Mouse (Mus musculus) neural tube, embryonic 11.5 days (tissue): ENCODE data around the gene Dap3. TPM values are rescaled to one million over a fixed set of nuclear protein-coding genes. Genes with fewer than 3 reads are reported as not detected.
"Not testable (repeated sequence)": the region's sequence is repeated elsewhere in the genome, so short reads cannot be mapped to it uniquely, and the experiment has no call there.

Experiments
- ATAC-seq: fragments of 200-750 bp; cut with Nextera tagmentation; 2 replicates; pipeline ENCODE4 v1.8.0; 2017; ENCODE audit warnings: moderate number of reproducible peaks, mild to moderate bottlenecking, moderate TSS enrichment, moderate library complexity; ENCODE audit not compliant: insufficient read depth, low FRiP score, low TSS enrichment
- DNase-seq: peaks from one replicate; pipeline ENCODE4 v3.0.0-alpha.2; 2015; ENCODE audit warnings: low spot score
- H3K27ac ChIP-seq: fragments of 300-500 bp; sonication (generic); 2 replicates; pipeline ENCODE4 v1.5.1; 2014; ENCODE audit warnings: low read depth, mild to moderate bottlenecking, low read length
- H3K27me3 ChIP-seq: fragments of 300-500 bp; sonication (generic); 2 replicates; pipeline ENCODE4 v1.6.1; 2014; ENCODE audit warnings: mild to moderate bottlenecking, low read length, mixed read lengths; ENCODE audit not compliant: control insufficient read depth, insufficient read depth
- H3K36me3 ChIP-seq: fragments of 300-500 bp; sonication (generic); 2 replicates; pipeline ENCODE4 v1.6.1; 2014; ENCODE audit warnings: mild to moderate bottlenecking, low read length, moderate library complexity, mixed read lengths; ENCODE audit not compliant: control insufficient read depth, insufficient read depth
- H3K4me1 ChIP-seq: fragments of 300-500 bp; sonication (generic); 2 replicates; pipeline ENCODE4 v1.6.1; 2014; ENCODE audit warnings: low read length, mixed read lengths; ENCODE audit not compliant: control insufficient read depth, insufficient read depth
- H3K4me2 ChIP-seq: fragments of 300-500 bp; sonication (generic); 2 replicates; pipeline ENCODE4 v1.6.1; 2014; ENCODE audit warnings: low read depth, mild to moderate bottlenecking, moderate library complexity
- H3K4me3 ChIP-seq: fragments of 300-500 bp; sonication (generic); 2 replicates; pipeline ENCODE4 v1.5.1; 2014; ENCODE audit warnings: low read depth, low read length
- H3K9ac ChIP-seq: fragments of 300-500 bp; sonication (generic); 2 replicates; pipeline ENCODE4 v1.6.1; 2014; ENCODE audit warnings: mild to moderate bottlenecking, low read length
- H3K9me3 ChIP-seq: fragments of 300-500 bp; sonication (generic); 2 replicates; pipeline ENCODE4 v1.6.1; 2016; ENCODE audit warnings: low read length; ENCODE audit not compliant: control insufficient read depth
- WGBS: fragments of 180-500 bp; shearing (Covaris S2); extraction: QIAGEN DNeasy Blood & Tissue Kit; methylation state at CpG from one replicate; pipeline ENCODE4 v1.1.7; 2014; 5-methylcytosine and 5-hydroxymethylcytosine counted together
- polyA plus RNA-seq: library from polyadenylated mRNA; unstranded; fragments of >200 nt; fragmentation: Nextera tagmentation; extraction: Ambion mirVana; gene quantifications from 2 replicates; pipeline ENCODE4 v1.2.1, GENCODE M21; 2014

Gene Dap3
- polyA plus RNA-seq, 1 experiment from 2014 or later = 168 TPM

GRCm38 (mm10) chr3:88905209-88905608 lies 45.8 kb downstream of the Dap3 start:
- WGBS = 90% methylated on average over 6 of the region's 6 CpGs
- Histone ChIP-seq H3K4me1 (no peaks in the 10 kb centered on the region), H3K4me3 (no peak overlapping the region), H3K27me3 (no peaks in the 10 kb centered on the region), H3K9me3 (no peaks in the 10 kb centered on the region), H3K4me2 (no peak overlapping the region), H3K36me3 (peaks cover 32% of the 10 kb centered on the region), H3K9ac (no peak overlapping the region), H3K27ac (no peak overlapping the region)
- DNase-seq (no peak), ATAC-seq (no peak)

- Histone ChIP-seq H3K4me2 (no peak overlapping the region), H3K9ac (no peak overlapping the region), H3K4me1 (no peaks in the 10 kb centered on the region), H3K4me3 (no peak overlapping the region), H3K36me3 (peaks cover 32% of the 10 kb centered on the region), H3K9me3 (no peaks in the 10 kb centered on the region), H3K27ac (0 out of 2 replicates have a peak overlapping the region, but pooled peaks have one; percentile 20), H3K27me3 (no peaks in the 10 kb centered on the region)
- no peak for DNase-seq
- no peak for ATAC-seq
- 89% methylated on average over 3 of the region's 3 CpGs for WGBS
These were observed 46.2 kb downstream of the Dap3 start for GRCm38 (mm10) chr3:88904803-88905202.

- not testable (repeated sequence) for H3K27ac ChIP-seq, H3K36me3 ChIP-seq, DNase-seq, ATAC-seq, H3K4me3 ChIP-seq, H3K4me2 ChIP-seq, H3K9ac ChIP-seq, H3K27me3 ChIP-seq, H3K9me3 ChIP-seq, H3K4me1 ChIP-seq
- WGBS = 95% methylated on average over 7 of the region's 7 CpGs
These were observed 58.0 kb downstream of the Dap3 start for GRCm38 (mm10) chr3:88893011-88893410.

DNA sequence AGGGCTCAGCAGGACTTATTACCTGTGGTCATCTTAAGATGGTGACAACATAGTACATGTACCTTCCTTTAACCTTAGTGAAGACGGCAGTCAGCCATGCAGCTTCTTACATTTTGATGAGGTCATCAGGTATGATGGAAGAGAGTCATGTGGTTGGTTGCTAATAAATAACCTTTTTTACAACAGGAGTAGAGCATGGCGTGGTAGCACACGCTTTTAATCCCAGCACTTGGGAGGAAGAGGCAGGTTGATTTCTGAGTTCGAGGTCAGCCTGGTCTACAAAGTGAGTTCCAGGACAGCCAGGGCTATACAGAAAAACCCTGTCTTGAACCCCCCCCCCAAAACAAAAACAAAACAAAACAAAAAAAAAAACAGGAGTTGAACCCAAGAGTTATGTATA lies 68.4 kb downstream of the Dap3 start:
- DNase-seq, ATAC-seq, H3K9ac ChIP-seq, H3K36me3 ChIP-seq, H3K4me3 ChIP-seq, H3K4me1 ChIP-seq, H3K27me3 ChIP-seq, H3K27ac ChIP-seq, H3K9me3 ChIP-seq, H3K4me2 ChIP-seq: not testable (repeated sequence)
- WGBS = 94% methylated on average over 4 of the region's 4 CpGs

Other genes with a start within 250 kb of the Dap3 start
- 50.3 and 52.3 TPM in 2 replicates for gene Rit1, start 234.3 kb downstream of the Dap3 start, polyA plus RNA-seq
- 153 and 172 TPM in 2 replicates for gene Syt11, start 176.0 kb downstream of the Dap3 start, polyA plus RNA-seq
- gene Gon4l, start 116.0 kb downstream of the Dap3 start, polyA plus RNA-seq = 18.3 and 18.7 TPM in 2 replicates
- gene Msto1, start 37.2 kb downstream of the Dap3 start, polyA plus RNA-seq = 55.5 and 56.4 TPM in 2 replicates
- gene Ash1l, start 559 bp downstream of the Dap3 start, polyA plus RNA-seq = 12.3 and 13.8 TPM in 2 replicates
- gene Rusc1, start 142.1 kb upstream of the Dap3 start, polyA plus RNA-seq = 39.2 and 48.9 TPM in 2 replicates
- gene Gm43738, start 149.9 kb upstream of the Dap3 start, polyA plus RNA-seq = 0.12 TPM in 1 of 2 replicates, not detected in the other
- gene Fdps, start 150.8 kb upstream of the Dap3 start, polyA plus RNA-seq = 384 TPM in 2 replicates
- 1.5 and 2.4 TPM in 2 replicates for gene Pklr, start 185.0 kb upstream of the Dap3 start, polyA plus RNA-seq
- gene Hcn3, start 209.0 kb upstream of the Dap3 start, polyA plus RNA-seq = 5.2 and 7.5 TPM in 2 replicates
- gene Clk2, start 213.6 kb upstream of the Dap3 start, polyA plus RNA-seq = 26.5 and 32.3 TPM in 2 replicates
- 91.2 and 92.8 TPM in 2 replicates for gene Scamp3, start 226.3 kb upstream of the Dap3 start, polyA plus RNA-seq
- gene Fam189b, start 232.0 kb upstream of the Dap3 start, polyA plus RNA-seq = 32.5 and 36.9 TPM in 2 replicates